Mouse (Mus musculus): ENCODE results near the gene Sec61a1. TPM values are rescaled to one million over a fixed set of nuclear protein-coding genes. Genes with fewer than 3 reads are reported as not detected.

The Sec61a1 gene
- polyA plus RNA-seq, 1 experiment from 2014 or later, result 209 TPM

- 29% methylated on average over 11 of the region's 11 CpGs for WGBS
- ATAC-seq (ENCODE audit: insufficient number of reproducible peaks, low FRiP score), result no peak
- Histone ChIP-seq H3K4me3 (no peak overlapping the region), H3K4me2 (peak overlapping the region; percentile 22), H3K4me1 (replicated peaks) (peaks cover 14% of the 10 kb centered on the region), H3K27ac (ENCODE audit: poor library complexity, severe bottlenecking) (no peak overlapping the region), H3K36me3 (no peaks in the 10 kb centered on the region), H3K27me3 (replicated peaks) (peaks cover 48% of the 10 kb centered on the region), H3K9me3 (replicated peaks) (no peaks in the 10 kb centered on the region), H3K9ac (no peak overlapping the region)
Observed at GRCm38 (mm10) chr6:88544644-88545396, 26.1 kb upstream of the Sec61a1 start.

GRCm38 (mm10) chr6:88544241-88544640 is 25.5 kb upstream of the Sec61a1 start:
- H3K27me3 ChIP-seq (replicated peaks), result peaks cover 49% of the 10 kb centered on the region
- ATAC-seq (ENCODE audit: insufficient number of reproducible peaks, low FRiP score), result no peak
- WGBS, result 75% methylated on average over 3 of the region's 3 CpGs
- no peak overlapping the region for H3K27ac ChIP-seq (ENCODE audit: poor library complexity, severe bottlenecking)
- H3K4me2 ChIP-seq, result no peak overlapping the region
- no peak overlapping the region for H3K9ac ChIP-seq
- H3K4me3 ChIP-seq, result no peak overlapping the region
- no peaks in the 10 kb centered on the region for H3K36me3 ChIP-seq
- H3K4me1 ChIP-seq (replicated peaks), result peaks cover 14% of the 10 kb centered on the region
- no peaks in the 10 kb centered on the region for H3K9me3 ChIP-seq (replicated peaks)

DNA sequence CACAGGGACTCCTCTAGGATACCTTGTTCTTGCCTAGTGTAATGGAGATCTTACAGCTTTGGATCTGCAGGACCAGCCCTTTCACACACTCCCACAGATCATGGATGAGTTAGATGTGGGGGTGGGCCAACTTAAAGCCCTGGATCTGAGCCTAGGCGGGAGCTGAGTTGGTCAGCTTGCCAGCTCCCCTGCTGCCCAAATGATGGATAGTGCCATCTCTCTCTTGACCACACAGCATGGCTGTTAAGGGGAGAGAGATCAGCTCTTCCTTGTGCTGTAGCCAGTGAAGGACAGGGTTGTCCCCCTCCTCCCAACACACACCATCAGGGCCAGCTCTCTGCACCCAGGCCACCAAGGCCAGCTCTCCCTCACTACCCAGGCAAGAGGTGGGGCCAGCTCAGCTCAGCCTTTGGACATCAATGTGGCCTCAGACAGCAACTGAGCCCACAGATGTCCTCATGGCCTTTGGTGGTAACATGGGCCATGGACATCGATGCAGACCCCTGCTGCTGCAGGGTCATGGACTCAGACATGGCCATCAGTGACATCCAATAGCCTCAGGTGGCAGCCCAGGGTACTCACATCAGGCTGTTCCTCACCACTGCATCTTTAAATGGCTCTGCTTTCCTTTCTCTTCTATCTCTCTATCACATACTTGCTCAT is 21.5 kb upstream of the Sec61a1 start:
- H3K4me1 ChIP-seq (replicated peaks), result peaks cover 10% of the 10 kb centered on the region
- H3K9ac ChIP-seq, result no peak overlapping the region
- WGBS, result 66% methylated on average over 2 of the region's 2 CpGs
- H3K36me3 ChIP-seq, result no peaks in the 10 kb centered on the region
- no peak for ATAC-seq (ENCODE audit: insufficient number of reproducible peaks, low FRiP score)
- H3K4me3 ChIP-seq, result no peak overlapping the region
- H3K9me3 ChIP-seq (replicated peaks), result no peaks in the 10 kb centered on the region
- peaks cover 23% of the 10 kb centered on the region for H3K27me3 ChIP-seq (replicated peaks)
- H3K27ac ChIP-seq (ENCODE audit: poor library complexity, severe bottlenecking), result no peak overlapping the region
- no peak overlapping the region for H3K4me2 ChIP-seq

DNA sequence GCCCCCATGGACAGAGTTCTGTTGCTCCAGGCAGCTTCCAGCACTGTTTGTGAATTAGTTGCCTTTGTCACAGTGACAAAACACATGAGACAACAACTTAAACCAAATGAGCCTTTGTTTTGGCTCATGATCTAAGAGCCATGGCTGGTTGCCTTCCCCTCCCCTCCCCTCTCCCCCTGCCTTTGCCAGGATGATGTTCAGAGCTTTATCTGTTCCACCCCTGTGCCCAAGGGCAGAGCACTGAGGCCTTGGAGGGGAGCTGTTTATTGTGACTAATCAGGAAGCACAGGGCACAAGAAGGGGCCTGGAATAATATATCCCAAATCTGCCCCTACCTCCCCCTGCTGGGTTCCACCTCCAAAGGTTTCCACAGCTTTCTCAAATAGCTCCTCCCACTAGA is 11.6 kb upstream of the Sec61a1 start:
- ATAC-seq (ENCODE audit: insufficient number of reproducible peaks, low FRiP score), result no peak
- peaks cover 14% of the 10 kb centered on the region; the same call in 1 of the 2 replicates for H3K27me3 ChIP-seq (replicated peaks)
- H3K27ac ChIP-seq (ENCODE audit: poor library complexity, severe bottlenecking), result no peak overlapping the region
- H3K36me3 ChIP-seq, result no peaks in the 10 kb centered on the region
- H3K4me1 ChIP-seq (replicated peaks), result no peaks in the 10 kb centered on the region
- H3K9me3 ChIP-seq (replicated peaks), result no peaks in the 10 kb centered on the region
- no peak overlapping the region for H3K4me2 ChIP-seq
- no peak overlapping the region for H3K4me3 ChIP-seq
- H3K9ac ChIP-seq, result no peak overlapping the region

DNA sequence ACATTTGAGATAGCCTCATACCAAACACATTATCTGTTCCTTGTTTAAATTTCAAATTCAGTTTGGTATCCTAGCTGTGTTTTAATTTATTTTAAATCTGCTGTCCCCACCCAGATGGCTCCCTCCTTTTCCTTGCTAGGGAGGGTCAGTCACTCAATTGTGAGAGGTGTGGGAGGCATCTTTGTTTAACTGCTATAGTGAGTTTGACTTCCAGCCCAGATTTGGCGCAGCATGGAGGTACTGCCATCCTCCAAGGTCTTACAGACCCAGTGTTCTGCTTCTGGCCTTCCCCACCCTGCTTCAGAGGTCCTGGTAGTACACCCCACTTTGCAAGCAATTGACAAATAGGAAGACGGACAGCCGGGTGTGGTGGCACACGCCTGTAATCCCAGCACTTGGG is 5.4 kb upstream of the Sec61a1 start:
- ATAC-seq (ENCODE audit: insufficient number of reproducible peaks, low FRiP score), result no peak
- no peak overlapping the region for H3K4me3 ChIP-seq
- 80% methylated on average over 4 of the region's 4 CpGs for WGBS
- no peak overlapping the region for H3K27ac ChIP-seq (ENCODE audit: poor library complexity, severe bottlenecking)
- peaks cover 10% of the 10 kb centered on the region; the same call in 1 of the 2 replicates for H3K27me3 ChIP-seq (replicated peaks)
- H3K9me3 ChIP-seq (replicated peaks), result no peaks in the 10 kb centered on the region
- H3K36me3 ChIP-seq, result no peaks in the 10 kb centered on the region
- peaks cover 8% of the 10 kb centered on the region for H3K4me1 ChIP-seq (replicated peaks)
- H3K9ac ChIP-seq, result no peak overlapping the region
- no peak overlapping the region for H3K4me2 ChIP-seq

- ATAC-seq (ENCODE audit: insufficient number of reproducible peaks, low FRiP score), result no peak
- Histone ChIP-seq H3K36me3 (no peaks in the 10 kb centered on the region), H3K4me2 (no peak overlapping the region), H3K9me3 (replicated peaks) (no peaks in the 10 kb centered on the region), H3K4me1 (replicated peaks) (peaks cover 8% of the 10 kb centered on the region), H3K9ac (no peak overlapping the region; the same call in 1 of the 2 replicates), H3K27me3 (replicated peaks) (peaks cover 10% of the 10 kb centered on the region; the same call in 1 of the 2 replicates), H3K27ac (ENCODE audit: poor library complexity, severe bottlenecking) (no peak overlapping the region), H3K4me3 (no peak overlapping the region)
- 83% methylated on average over 3 of the region's 3 CpGs for WGBS
Observed at GRCm38 (mm10) chr6:88523451-88523850, 4.7 kb upstream of the Sec61a1 start.

DNA sequence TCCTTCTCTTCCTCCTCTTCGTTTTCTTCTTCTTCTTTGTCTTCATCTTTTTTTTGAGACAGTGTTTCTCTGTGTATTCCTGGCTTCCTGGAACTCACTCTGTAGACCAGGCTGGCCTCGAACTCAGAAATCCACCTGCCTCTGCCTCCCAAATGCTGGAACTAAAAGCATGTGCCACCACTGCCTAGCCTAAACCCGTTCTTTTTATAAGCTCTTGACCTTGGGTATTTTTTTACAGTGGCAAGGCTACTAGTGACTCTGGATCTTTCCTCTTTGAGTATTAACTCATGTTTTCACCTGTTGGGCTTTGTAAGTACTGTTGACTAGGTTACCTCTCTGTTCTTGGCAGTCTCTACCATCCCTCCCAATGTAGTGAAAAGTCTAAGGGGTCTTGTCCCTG is 4.3 kb upstream of the Sec61a1 start:
- no peaks in the 10 kb centered on the region for H3K9me3 ChIP-seq (replicated peaks)
- WGBS, result 64% methylated on average over 3 of the region's 3 CpGs

DNA sequence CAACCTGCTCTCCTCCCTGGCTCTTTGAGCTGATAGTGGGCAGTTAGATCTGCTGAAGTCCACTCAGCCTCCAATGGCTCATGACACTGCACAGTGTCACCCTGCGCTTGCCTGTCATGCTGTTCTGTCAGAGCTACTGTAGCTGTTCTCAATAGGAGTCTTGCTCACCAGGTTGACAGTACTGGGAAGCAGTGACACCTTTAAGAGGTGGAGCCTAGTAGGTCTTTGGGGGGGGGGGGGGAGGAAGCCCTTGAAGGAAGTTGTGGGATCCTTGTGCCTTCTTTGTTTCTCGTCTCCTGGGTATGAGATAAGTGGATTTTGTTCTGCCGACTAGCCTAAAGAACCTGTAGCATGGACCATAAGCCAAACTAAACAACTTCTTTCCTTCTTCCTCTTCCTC is 3.9 kb upstream of the Sec61a1 start:
- no peaks in the 10 kb centered on the region for H3K9me3 ChIP-seq (replicated peaks)
- no peak overlapping the region for H3K4me3 ChIP-seq
- no peak for ATAC-seq (ENCODE audit: insufficient number of reproducible peaks, low FRiP score)
- no peak overlapping the region for H3K9ac ChIP-seq
- H3K4me1 ChIP-seq (replicated peaks), result peaks cover 8% of the 10 kb centered on the region
- H3K27ac ChIP-seq (ENCODE audit: poor library complexity, severe bottlenecking), result no peak overlapping the region
- no peak overlapping the region for H3K4me2 ChIP-seq
- H3K27me3 ChIP-seq (replicated peaks), result 0 out of 2 replicates have a peak, but pooled peaks cover 3% of the 10 kb centered on the region
- 39% methylated on average over 3 of the region's 3 CpGs for WGBS
- H3K36me3 ChIP-seq, result no peaks in the 10 kb centered on the region

More for the DNA sequence above, 4.3 kb upstream of the Sec61a1 start:
- no peak overlapping the region for H3K27ac ChIP-seq (ENCODE audit: poor library complexity, severe bottlenecking)
- peaks cover 8% of the 10 kb centered on the region for H3K4me1 ChIP-seq (replicated peaks)
- no peak overlapping the region for H3K4me2 ChIP-seq
- H3K4me3 ChIP-seq, result no peak overlapping the region
- ATAC-seq (ENCODE audit: insufficient number of reproducible peaks, low FRiP score), result no peak
- no peaks in the 10 kb centered on the region for H3K36me3 ChIP-seq
- H3K27me3 ChIP-seq (replicated peaks), result peaks cover 6% of the 10 kb centered on the region; the same call in 1 of the 2 replicates
- H3K9ac ChIP-seq, result no peak overlapping the region

- no peak overlapping the region for H3K4me2 ChIP-seq
- no peak for ATAC-seq (ENCODE audit: insufficient number of reproducible peaks, low FRiP score)
- H3K4me1 ChIP-seq (replicated peaks), result peaks cover 13% of the 10 kb centered on the region
- H3K4me3 ChIP-seq, result no peak overlapping the region
- no peak overlapping the region for H3K9ac ChIP-seq
- H3K27ac ChIP-seq (ENCODE audit: poor library complexity, severe bottlenecking), result no peak overlapping the region
- H3K27me3 ChIP-seq (replicated peaks), result no peaks in the 10 kb centered on the region
- H3K36me3 ChIP-seq, result no peaks in the 10 kb centered on the region
- 79% methylated on average over 7 of the region's 7 CpGs for WGBS
- H3K9me3 ChIP-seq (replicated peaks), result no peaks in the 10 kb centered on the region
Observed at GRCm38 (mm10) chr6:88521821-88522220, 3.1 kb upstream of the Sec61a1 start.

GRCm38 (mm10) chr6:88517701-88518403 is 853 bp downstream of the Sec61a1 start:
- ATAC-seq (ENCODE audit: insufficient number of reproducible peaks, low FRiP score), result no peak
- no peaks in the 10 kb centered on the region for H3K9me3 ChIP-seq (replicated peaks)
- peaks cover 30% of the 10 kb centered on the region for H3K36me3 ChIP-seq
- H3K4me2 ChIP-seq, result peak overlapping the region; percentile 88
- H3K27me3 ChIP-seq (replicated peaks), result no peaks in the 10 kb centered on the region
- H3K9ac ChIP-seq, result peak overlapping the region; percentile 96
- H3K4me3 ChIP-seq, result peak overlapping the region; percentile 88
- peaks cover 47% of the 10 kb centered on the region for H3K4me1 ChIP-seq (replicated peaks)
- peak overlapping the region; percentile 87 for H3K27ac ChIP-seq (ENCODE audit: poor library complexity, severe bottlenecking)
- WGBS, result 10% methylated on average over 18 of the region's 18 CpGs

DNA sequence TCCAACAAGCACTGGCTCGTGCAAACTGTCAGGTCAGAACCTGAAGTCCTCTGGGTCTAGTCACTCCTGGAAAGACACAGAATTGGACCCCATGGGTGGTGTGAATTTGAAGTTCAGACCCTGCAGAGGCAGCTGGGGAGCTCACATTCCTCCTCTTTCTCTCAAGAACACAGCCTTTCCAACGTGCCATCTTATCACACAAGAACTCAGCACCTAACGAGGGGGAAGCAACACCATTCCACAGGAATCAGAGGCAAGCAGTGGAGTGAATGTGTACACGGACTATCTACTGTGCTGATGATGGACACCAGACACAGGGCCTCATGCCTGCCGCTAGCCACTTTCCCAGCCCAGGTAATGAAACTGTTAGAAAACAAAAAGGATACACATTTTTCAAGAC is 2.0 kb downstream of the Sec61a1 start:
- no peak for ATAC-seq (ENCODE audit: insufficient number of reproducible peaks, low FRiP score)
- Histone ChIP-seq H3K9ac (peak overlapping the region; percentile 66), H3K27me3 (replicated peaks) (no peaks in the 10 kb centered on the region), H3K4me2 (peak overlapping the region; percentile 88), H3K4me1 (replicated peaks) (peaks cover 54% of the 10 kb centered on the region), H3K9me3 (replicated peaks) (no peaks in the 10 kb centered on the region), H3K4me3 (peak overlapping the region; percentile 88), H3K36me3 (peaks cover 42% of the 10 kb centered on the region), H3K27ac (ENCODE audit: poor library complexity, severe bottlenecking) (peak overlapping the region; percentile 77)
- 10% methylated on average over 5 of the region's 5 CpGs for WGBS

All from heart, embryonic 12.5 days (tissue).